Mouse (Mus musculus): ENCODE measurements around the gene Tead1.

Tead1 gene

GRCm38 (mm10) chr7:112812037-112812775, 133.1 kb downstream of the Tead1 start:
- DNase-seq (ENCODE audit: extremely low read depth, low read depth, low spot score), result no peak

DNA sequence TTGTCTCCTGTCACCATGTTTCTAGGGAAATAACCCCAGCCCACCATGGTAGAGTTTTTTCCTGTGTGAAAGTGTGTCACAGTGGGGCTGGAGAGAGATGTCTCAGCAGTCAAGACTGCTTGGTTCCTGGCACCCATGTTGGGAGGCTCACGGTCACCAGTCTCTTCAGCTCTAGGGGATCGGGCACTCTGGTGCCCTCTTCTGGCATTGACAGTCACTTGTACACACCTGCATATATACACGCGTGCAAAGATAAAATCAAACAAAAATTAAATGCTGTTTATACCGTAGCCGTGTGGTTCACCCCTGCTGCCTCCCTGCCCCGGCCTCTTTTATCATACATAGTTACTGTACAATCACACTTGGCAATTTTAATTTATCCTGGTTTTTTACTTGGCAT, 134.0 kb downstream of the Tead1 start:
- no peak for DNase-seq (ENCODE audit: extremely low read depth, low read depth, low spot score)

- no peak for DNase-seq (ENCODE audit: extremely low read depth, low read depth, low spot score)
Observed at GRCm38 (mm10) chr7:112813731-112814306, 134.7 kb downstream of the Tead1 start.

DNA sequence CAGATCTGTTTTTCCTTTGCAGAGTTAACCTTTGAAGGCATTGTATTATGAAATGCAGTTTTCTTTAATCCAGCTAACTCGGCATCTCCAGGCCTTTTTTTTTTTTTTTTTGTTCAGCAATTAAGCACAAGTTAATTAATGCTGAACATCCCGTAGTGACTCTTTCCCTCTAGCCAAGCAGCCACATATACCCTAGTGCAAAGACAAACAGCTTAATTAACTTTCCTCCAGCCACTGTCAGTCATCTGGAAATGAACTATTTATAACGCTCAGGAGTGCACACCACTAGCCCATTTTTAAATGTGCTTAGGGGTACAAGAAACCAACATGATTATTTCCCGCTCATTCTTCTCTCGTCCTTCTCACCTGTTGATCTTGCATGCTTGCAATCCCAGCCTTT, 136.9 kb downstream of the Tead1 start:
- no peak for DNase-seq (ENCODE audit: extremely low read depth, low read depth, low spot score)

DNA sequence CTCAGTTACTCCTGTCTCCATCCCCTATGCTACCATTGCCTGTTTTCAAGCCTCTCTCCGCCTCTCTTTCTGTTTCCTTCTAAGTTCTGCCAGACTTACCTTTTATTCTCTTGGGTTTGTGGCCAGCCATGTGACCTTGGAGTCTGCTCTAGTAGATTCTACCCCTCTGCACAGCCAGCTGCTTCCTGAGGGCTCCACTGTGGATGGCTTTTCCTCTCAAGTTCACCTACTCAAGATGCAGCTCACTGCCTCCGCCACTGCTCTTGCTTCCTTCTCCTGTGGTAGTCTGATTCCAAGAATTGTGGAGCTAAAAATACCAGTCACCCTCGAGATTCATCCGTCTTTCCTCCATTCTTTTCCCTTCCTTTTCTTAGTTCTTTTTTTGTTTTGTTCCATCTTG, 140.7 kb downstream of the Tead1 start:
- DNase-seq (ENCODE audit: extremely low read depth, low read depth, low spot score), result no peak

GRCm38 (mm10) chr7:112822879-112823278, 143.8 kb downstream of the Tead1 start:
- no peak for DNase-seq (ENCODE audit: extremely low read depth, low read depth, low spot score)

- peak; percentile 67 for DNase-seq (ENCODE audit: extremely low read depth, low read depth, low spot score)
Observed at GRCm38 (mm10) chr7:112823621-112824020, 144.5 kb downstream of the Tead1 start.

GRCm38 (mm10) chr7:112825339-112825781, 146.2 kb downstream of the Tead1 start:
- DNase-seq (ENCODE audit: extremely low read depth, low read depth, low spot score), result no peak

- no peak for DNase-seq (ENCODE audit: extremely low read depth, low read depth, low spot score)
Observed at GRCm38 (mm10) chr7:112826114-112826911, 147.2 kb downstream of the Tead1 start.

DNA sequence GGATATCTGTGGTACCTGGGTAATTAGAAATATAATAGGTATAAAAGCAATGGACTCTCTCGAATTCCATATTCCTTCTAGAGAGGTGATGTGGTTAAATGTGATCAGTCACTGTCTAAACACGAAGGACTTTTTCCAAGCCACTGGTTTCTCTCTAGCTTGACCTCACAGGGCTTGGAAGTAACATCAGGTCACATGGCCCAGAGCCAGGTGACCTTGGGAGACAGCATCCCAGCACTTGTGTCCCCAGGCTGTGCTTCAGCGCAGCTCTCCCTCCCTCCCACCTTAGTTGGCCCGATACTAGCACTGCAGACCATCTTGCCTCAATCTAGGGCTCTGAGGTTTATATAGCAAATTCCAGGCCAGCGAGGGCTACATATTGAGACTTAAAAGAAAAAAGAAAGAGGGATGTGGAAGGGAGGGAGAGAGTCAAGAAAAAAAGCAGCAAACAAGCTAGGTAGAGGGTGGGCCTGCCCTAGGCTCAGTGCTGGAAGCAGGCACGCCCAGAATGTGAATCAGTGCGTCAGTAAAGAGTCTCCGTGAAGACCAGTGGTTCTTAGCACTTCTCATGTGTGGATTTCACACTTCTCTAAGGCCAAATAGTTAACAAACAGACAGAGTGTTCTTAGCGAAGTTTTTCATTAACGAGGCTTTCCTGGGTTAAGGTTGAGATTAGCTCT, 149.0 kb downstream of the Tead1 start:
- DNase-seq (ENCODE audit: extremely low read depth, low read depth, low spot score), result no peak

- DNase-seq (ENCODE audit: extremely low read depth, low read depth, low spot score), result no peak
Observed at GRCm38 (mm10) chr7:112828696-112829022, 149.5 kb downstream of the Tead1 start.

DNA sequence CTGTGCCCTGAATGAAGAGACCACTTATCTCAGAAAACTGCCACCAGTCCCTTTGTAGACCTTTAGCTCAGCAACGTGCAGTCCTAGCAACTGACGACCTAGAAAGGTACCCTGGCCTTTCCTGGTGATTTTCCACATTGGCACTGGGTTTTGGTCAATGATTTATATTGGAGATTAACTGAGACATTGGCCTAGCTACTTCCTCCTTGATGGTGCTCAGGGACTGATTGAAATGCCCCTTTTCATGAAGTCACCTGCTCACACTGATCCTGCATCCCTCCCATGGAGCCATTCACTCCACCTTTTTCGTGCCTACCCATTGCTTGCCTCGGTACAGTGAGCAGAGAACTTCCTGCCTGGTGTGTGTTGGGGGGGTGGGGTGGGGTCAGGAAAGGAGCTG, 151.8 kb downstream of the Tead1 start:
- no peak for DNase-seq (ENCODE audit: extremely low read depth, low read depth, low spot score)

DNA sequence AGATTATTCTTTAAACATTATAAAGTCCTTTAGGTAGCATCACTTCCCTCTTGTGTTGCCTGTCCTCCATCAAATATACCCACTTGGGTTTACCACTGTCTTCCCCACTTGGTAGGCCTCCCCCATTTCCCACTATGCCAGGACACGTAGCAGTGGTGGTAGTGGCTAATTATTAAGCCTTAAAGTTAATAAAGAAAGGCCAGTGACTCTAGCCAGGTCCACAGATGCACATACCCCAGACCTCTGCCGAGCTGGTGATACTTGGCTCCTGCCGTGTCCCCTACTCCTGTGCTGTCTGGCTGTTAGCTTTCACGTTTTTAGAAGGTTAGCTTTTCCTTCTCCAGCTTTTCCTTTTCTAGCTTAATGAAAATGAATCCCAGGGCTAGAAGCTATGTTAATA, 152.3 kb downstream of the Tead1 start:
- no peak for DNase-seq (ENCODE audit: extremely low read depth, low read depth, low spot score)

DNA sequence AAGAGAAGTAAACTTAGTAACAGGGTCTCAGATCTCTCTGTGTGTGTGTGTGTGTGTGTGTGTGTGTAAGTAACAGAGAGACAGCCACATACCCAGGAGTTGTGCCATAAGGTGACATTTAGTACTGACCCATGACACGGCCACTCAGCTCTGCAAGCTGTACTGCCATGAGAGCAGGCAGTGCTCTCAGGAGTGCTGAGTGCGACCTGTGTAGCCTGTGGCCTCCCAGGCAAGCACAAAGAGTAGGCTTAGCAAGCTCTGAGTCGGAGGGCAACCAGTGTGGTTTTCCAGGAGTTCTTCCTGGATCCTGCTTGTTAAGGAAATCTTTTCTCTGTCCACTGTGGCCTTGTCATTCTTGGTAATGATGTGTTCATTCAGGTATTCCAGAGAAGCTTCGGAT, 154.0 kb downstream of the Tead1 start:
- no peak for DNase-seq (ENCODE audit: extremely low read depth, low read depth, low spot score)

GRCm38 (mm10) chr7:112836076-112836475, 157.0 kb downstream of the Tead1 start:
- DNase-seq (ENCODE audit: extremely low read depth, low read depth, low spot score), result no peak

GRCm38 (mm10) chr7:112838131-112838530, 159.0 kb downstream of the Tead1 start:
- DNase-seq (ENCODE audit: extremely low read depth, low read depth, low spot score), result no peak

DNA sequence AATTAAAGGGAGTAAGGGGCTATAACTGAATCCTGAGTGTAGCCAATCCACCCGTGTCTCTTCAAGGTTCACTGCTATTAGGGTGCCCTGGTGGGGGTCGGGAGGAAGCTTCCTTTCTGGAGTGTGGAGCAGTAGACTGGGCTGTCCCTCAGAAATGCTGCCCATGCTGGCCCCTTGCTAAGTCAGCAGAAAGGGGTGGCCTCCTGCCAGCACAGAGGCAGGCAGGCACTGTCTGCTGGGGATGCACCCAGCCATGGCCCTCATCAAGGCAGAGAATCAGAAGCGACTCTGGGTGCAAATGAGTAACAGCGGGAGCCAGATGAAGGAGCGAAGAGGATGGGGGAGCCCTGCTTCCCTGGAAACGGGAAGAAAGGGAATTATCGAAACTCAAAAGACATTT, 161.2 kb downstream of the Tead1 start:
- DNase-seq (ENCODE audit: extremely low read depth, low read depth, low spot score), result no peak

- no peak for DNase-seq (ENCODE audit: extremely low read depth, low read depth, low spot score)
Observed at GRCm38 (mm10) chr7:112840890-112841289, 161.8 kb downstream of the Tead1 start.

- DNase-seq (ENCODE audit: extremely low read depth, low read depth, low spot score), result no peak
Observed at GRCm38 (mm10) chr7:112841484-112841883, 162.4 kb downstream of the Tead1 start.

- no peak for DNase-seq (ENCODE audit: extremely low read depth, low read depth, low spot score)
Observed at GRCm38 (mm10) chr7:112841886-112842285, 162.8 kb downstream of the Tead1 start.

- DNase-seq (ENCODE audit: extremely low read depth, low read depth, low spot score), result no peak
Observed at GRCm38 (mm10) chr7:112851281-112851744, 172.2 kb downstream of the Tead1 start.
